Mouse (Mus musculus) frontal cortex, postnatal 14 days (tissue): ENCODE results near the gene Gli3.
A peak's percentile ranks its signal among the peaks of the same experiment; 100 is the strongest.

ENCODE experiments used
- DNase-seq, 2 experiments: peaks; one replicate each; pipeline ENCODE4 v3.0.0; 2022; ENCODE audit warnings: low spot score in 2 of 2

The Gli3 gene

GRCm38 (mm10) chr13:15550731-15551130 lies 87.7 kb downstream of the Gli3 start:
- no peak for DNase-seq

DNA sequence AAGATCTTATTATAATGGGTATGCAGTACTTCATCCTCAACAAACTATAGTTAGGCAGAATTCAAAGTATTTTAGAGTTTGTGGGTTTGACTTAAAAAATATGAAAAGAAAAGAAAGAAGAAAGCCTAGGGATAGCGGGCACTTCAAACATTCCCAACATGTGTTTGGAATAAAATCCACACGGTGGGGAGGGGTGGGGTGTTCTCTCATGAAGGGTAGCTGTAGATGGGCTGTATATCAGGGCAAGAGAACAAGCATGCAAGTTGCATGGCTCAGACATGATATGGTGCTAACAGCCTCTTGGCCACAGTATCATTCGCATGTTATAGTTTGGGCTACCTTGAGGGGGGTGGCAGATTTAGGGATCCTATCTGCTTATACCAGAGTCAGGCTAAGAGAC lies 89.0 kb downstream of the Gli3 start:
- DNase-seq = no peak

GRCm38 (mm10) chr13:15556646-15557098 lies 93.6 kb downstream of the Gli3 start:
- DNase-seq = no peak

DNA sequence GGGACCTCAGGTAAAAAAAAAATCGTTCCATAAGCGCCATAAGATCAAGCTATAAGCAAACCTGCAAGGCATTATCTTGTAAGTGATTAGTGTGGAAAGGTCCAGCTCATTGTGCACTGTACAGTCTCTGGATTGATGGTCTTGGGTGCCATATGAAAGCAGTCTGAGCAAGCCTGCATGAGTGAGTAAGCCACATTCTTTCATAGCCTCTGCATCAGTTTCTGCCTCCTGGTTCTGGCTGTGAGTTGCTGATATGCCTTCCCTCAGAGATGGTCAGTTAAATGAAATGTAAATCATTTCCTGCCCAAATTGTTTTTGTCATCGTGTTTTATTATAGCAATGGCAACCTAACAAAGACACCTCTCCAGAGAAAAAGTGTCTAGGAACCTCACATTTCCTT lies 98.4 kb downstream of the Gli3 start:
- no peak for DNase-seq

DNA sequence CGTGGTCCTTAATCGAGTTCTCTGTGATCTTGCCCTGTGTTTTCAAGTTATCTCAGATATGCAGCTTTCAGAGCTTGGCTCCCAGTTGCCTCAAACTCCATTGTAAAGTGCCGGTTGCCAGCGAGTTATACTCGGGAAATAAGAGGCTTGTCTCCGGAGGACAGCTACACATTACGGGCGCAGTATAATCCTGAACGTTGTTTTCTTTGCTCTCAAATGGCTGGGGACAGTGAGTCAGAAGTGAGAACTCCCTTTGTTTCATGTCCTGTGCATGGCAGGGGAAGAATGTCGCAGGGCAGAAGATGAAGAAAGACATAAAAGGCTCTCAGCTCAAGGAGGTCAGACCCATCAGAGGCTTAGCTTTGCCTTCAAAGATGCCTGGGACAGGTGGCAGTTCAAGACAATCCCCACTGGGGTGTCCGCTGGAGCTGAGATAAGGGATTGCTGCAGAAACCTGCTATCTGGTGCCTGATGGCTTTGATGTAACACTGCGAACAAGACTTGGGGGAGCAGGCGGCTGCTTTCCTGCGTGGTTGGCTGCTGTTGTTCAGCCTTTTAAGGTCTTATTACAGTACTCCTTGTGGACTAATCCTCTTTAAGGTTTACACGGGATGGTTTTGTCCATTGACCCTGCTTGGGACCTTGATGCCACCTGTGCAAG lies 108.0 kb downstream of the Gli3 start:
- no peak for DNase-seq

- DNase-seq = no peak
These were observed 114.3 kb downstream of the Gli3 start for GRCm38 (mm10) chr13:15577133-15577917.

DNA sequence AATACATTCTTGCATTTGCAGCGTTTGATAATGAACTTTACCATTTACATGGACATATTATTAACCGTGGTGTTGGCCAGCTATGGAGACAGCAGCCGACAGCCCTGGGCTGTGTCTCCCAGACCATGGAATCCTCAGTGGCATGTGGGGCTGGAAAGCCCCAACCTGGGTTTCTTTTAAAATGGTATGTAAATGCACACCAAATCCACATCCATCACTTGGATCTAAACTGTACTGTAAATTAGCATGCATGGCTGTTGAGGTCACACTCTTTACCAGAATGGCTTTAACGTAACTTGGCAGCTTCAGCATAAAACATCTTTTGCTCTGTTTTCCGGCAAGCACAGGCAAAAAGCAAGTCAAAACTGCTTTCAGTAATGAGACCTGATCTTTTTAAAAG lies 117.4 kb downstream of the Gli3 start:
- DNase-seq = no peak

DNA sequence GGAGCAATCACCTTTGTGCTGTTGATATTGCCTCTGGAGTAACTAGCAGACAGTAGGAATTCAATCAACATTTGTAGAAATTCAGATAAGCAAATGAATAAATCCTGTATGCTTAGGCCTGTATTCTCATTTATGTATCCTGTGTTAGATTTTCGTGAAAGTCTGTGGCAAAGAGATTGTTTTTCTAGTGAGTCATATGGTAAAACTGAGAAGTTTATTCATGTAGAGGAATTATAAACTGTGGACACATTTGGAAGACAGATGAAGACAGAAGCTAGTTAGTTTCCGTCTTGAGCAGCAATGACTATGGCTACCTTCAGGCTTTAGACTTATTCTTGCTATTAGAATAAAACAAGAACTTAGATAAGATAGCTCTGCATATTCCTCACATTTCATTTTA lies 122.9 kb downstream of the Gli3 start:
- no peak for DNase-seq

- peak in 1 of 2 experiments; percentile 12 for DNase-seq
These were observed 125.5 kb downstream of the Gli3 start for GRCm38 (mm10) chr13:15588278-15589272.

- DNase-seq = no peak
These were observed 127.4 kb downstream of the Gli3 start for GRCm38 (mm10) chr13:15590326-15590933.

DNA sequence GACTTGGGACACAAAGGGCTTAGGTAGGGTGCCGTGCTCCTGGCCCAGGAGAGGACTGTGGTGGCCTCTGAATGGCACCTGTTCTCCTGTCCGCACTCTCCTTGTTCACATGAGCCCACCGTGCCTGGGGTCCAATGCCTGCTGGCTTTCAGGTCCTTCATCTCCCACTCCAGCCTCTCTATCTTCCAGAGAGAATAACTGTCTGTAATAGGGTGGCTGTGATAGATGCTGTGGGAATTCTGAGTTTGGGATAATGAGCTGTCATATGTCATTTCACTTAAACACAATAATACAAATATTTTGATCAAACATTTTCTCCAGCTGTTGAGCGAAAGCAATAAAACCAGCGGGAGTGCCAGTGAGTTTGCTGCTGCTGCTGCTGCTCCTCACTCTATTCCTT lies 133.6 kb downstream of the Gli3 start:
- DNase-seq = no peak

GRCm38 (mm10) chr13:15599741-15600140 lies 136.7 kb downstream of the Gli3 start:
- no peak for DNase-seq

GRCm38 (mm10) chr13:15602161-15602560 lies 139.1 kb downstream of the Gli3 start:
- no peak for DNase-seq

DNA sequence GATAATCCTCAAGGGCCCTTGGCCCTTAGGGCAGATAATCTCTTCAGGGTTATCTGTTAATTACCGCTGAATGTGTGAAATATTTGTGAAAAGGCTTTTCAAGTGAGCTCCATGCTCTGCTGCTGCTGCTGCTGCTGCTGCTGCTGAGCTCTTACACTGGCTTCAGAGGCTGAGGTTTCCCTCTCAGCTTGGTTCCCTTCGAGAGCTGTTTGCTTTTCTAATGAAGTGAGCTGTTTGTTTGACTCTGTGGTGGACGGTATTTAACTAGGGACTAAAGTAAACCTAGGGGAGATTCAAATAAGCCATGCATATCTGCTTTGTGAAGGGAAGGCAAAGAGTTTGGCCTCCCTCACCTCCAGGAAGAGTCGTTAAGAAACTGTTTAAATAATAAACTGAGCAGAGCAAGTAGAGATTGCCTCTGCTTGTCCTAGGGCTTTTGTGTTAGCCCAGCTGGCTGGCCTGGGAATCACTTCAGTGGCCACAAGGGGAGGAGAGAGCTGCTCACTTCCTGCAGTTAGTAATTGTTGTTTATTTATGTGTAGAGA lies 139.7 kb downstream of the Gli3 start:
- DNase-seq = no peak

DNA sequence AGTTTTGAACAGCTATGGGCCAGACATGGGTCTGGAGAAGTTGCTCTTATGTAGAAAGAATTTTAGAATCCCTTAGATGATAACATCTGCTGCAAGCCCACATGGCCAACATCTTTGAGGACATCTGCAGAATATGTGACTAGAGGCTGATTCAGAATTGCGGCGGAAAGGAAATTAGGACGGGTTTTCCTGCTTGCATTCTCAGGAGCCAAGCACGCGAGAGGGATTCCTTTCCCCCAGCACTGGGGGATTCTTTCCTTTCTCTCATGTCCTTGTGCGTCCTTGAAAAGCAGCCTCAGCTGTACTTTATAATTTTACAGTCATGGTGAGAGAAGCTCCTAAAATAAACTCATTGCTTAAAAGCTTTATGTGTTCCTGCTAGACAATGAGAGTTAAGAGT lies 141.0 kb downstream of the Gli3 start:
- DNase-seq = no peak

- DNase-seq = no peak
These were observed 154.4 kb downstream of the Gli3 start for GRCm38 (mm10) chr13:15617423-15617822.

DNA sequence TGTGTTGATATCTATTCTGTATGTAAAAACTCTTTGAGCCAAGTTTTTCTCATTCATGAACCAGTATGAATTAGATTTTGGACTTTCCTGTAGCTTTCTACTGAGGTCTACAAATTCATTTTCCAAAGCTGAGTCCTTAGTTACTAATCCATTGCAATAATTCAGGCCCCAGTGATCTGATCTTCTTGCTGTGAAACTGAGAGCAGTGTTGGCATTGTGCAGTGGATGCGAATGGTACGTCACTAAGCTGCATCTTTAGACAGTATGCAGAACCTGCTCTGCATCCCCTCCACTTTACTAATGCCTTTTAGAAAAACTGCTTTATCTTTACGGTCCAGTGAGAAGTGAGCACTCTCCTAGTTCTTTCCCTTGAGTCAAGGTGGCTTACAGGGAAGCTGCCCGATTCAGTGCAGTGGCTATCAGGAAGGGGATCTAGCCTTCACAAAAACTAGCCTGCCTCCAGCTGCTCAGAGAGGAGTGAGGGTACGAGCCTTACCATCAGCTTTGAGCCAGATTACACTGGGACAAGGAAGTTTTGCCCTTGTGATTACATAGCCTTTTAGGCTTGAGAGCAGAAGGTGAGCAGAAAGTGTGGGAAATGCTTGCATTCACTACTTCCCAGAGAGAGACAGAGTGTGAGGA lies 155.1 kb downstream of the Gli3 start:
- no peak for DNase-seq

- no peak for DNase-seq
These were observed 158.0 kb downstream of the Gli3 start for GRCm38 (mm10) chr13:15621009-15621408.

GRCm38 (mm10) chr13:15624490-15625353 lies 161.7 kb downstream of the Gli3 start:
- no peak for DNase-seq

GRCm38 (mm10) chr13:15641548-15641947 lies 178.5 kb downstream of the Gli3 start:
- DNase-seq = no peak
